Mouse (Mus musculus): ENCODE measurements at regions not wholly inside any gene's neighbourhood (a gene's known extent, or its start where the extent isn't known, plus 50 kb on each side); places are given as distances from the start of the nearest gene placed in this dataset.

DNA sequence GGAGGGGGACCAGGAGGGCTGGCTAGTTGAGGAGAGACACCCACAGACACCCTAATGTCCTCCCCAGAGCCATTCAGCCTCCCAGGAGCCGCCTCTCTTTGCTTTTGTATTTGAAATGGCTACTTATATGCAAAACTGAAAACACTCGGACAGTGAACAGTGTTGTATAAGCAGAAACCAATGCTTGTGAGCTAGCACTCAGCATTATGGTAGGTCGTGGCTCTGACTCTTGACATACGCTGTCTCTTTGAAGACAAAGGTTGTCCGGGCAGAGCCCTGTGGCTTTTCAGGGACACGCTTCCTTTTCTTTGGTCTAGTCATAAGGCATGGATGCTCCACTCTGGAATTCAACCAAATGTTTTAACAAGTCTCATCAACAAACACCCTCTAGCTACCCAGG lies 235.4 kb upstream of the Rgma start:
- TF ChIP-seq CTCF (IDR thresholded peaks at IDR 0.05 in 2 of 3, conservative IDR thresholded peaks at IDR 0.05 in 1 of 3; ENCODE audit: control insufficient read depth in 1 of 3, insufficient read depth in 1 of 3, low read depth in 2 of 3, low read length in 3 of 3, poor library complexity in 1 of 3, severe bottlenecking in 1 of 3): no peak
- no peak for TF ChIP-seq MAZ (IDR thresholded peaks at IDR 0.05; ENCODE audit: low read depth, low read length)
- no peak for TF ChIP-seq EP300 (IDR thresholded peaks at IDR 0.05; ENCODE audit: low read depth in 1 of 2, low read length in 2 of 2)
- no peak for TF ChIP-seq POLR2A (IDR thresholded peaks at IDR 0.05; ENCODE audit: control insufficient read depth in 1 of 2, insufficient read depth in 1 of 2, low read depth in 1 of 2, low read length in 2 of 2, poor library complexity in 1 of 2)
- no peak for TF ChIP-seq RCOR1 (IDR thresholded peaks at IDR 0.05; ENCODE audit: low read depth, low read length)
- TF ChIP-seq E2F4 (IDR thresholded peaks at IDR 0.05; ENCODE audit: borderline replicate concordance, low read depth, low read length): no peak

Measured in MEL (cell line).